Mouse (Mus musculus) heart, adult 2 months (tissue): ENCODE measurements around the gene Dnajc7. TPM values are rescaled to one million over a fixed set of nuclear protein-coding genes. Genes with fewer than 3 reads are reported as not detected.

Experiments
- DNase-seq, 2 experiments: peaks; one replicate each; pipeline ENCODE4 v3.0.0; 2021
- H3K27ac ChIP-seq: fragments of 200-600 bp; 2 replicates; pipeline ENCODE4 v1.8.1; 2022
- H3K27me3 ChIP-seq: fragments of 200-500 bp; 2 replicates; pipeline ENCODE4 v1.6.1; 2012; ENCODE audit warnings: mild to moderate bottlenecking, low read length, inconsistent platforms, mixed read lengths; ENCODE audit not compliant: control insufficient read depth, insufficient read depth
- H3K36me3 ChIP-seq: fragments of 200-500 bp; 2 replicates; pipeline ENCODE4 v1.6.1; 2012; ENCODE audit warnings: low read length, inconsistent platforms; ENCODE audit not compliant: control insufficient read depth, insufficient read depth
- H3K4me1 ChIP-seq: fragments of 200-500 bp; 2 replicates; pipeline ENCODE4 v1.6.1; 2011; ENCODE audit warnings: low read length; ENCODE audit not compliant: control insufficient read depth, insufficient read depth
- H3K4me3 ChIP-seq: fragments of 200-600 bp; 2 replicates; pipeline ENCODE4 v1.8.1; 2022
- H3K79me2 ChIP-seq: fragments of 200-500 bp; replicated peaks from 2 replicates; pipeline ENCODE4 v1.6.1; 2012; ENCODE audit warnings: mild to moderate bottlenecking, inconsistent platforms, low read length, moderate library complexity, mixed read lengths; ENCODE audit not compliant: control insufficient read depth, insufficient read depth
- H3K9ac ChIP-seq: fragments of 200-500 bp; 2 replicates; pipeline ENCODE4 v1.6.1; 2012; ENCODE audit warnings: low read depth, mild to moderate bottlenecking, control low read depth, inconsistent platforms, low read length, mixed read lengths
- CTCF ChIP-seq: fragments of 200-600 bp; IDR thresholded peaks from 2 replicates; pipeline ENCODE4 v1.8.1; 2022; ENCODE audit warnings: antibody characterized with exemption, mild to moderate bottlenecking, moderate library complexity
- EP300 ChIP-seq: fragments of 200-500 bp; IDR thresholded peaks from 2 replicates; pipeline ENCODE4 v1.6.1; 2011; ENCODE audit warnings: low read depth, low read length, control low read depth; ENCODE audit not compliant: insufficient read depth
- POLR2A ChIP-seq: fragments of 200-500 bp; IDR thresholded peaks from 2 replicates; pipeline ENCODE4 v1.6.1; 2011; ENCODE audit warnings: mild to moderate bottlenecking, low read depth, low read length, control low read depth; ENCODE audit not compliant: insufficient read depth
- WGBS: fragments of 180-500 bp; shearing (Covaris S2); methylation state at CpG from one replicate; pipeline ENCODE4 v1.1.7; 2018; 5-methylcytosine and 5-hydroxymethylcytosine counted together
- intact Hi-C: fragments of 180-260 bp; cut with DNase I; formaldehyde crosslinking; loops from one replicate; pipeline ENCODE4 v1.15.1; 2025
- polyA plus RNA-seq: library from polyadenylated mRNA; depleted of rRNA; stranded (reverse); fragments of >200 nt; gene quantifications from 2 replicates; pipeline ENCODE4 v1.2.3, GENCODE M21; 2012
- total RNA-seq, 2 experiments: library from RNA; stranded (reverse); gene quantifications; 2 replicates each; pipeline ENCODE4 v1.2.3; 2021

The Dnajc7 gene
- total and polyA plus RNA-seq, 3 experiments: 46.1 to 121 (median 107) TPM

- intact Hi-C loops: no loop called here
- H3K27ac ChIP-seq: no peak overlapping the region
- 68% methylated on average over 4 of the region's 4 CpGs for WGBS
- no peaks in the 10 kb centered on the region for H3K27me3 ChIP-seq
- no peak overlapping the region for H3K4me3 ChIP-seq
- H3K36me3 ChIP-seq: peaks cover 15% of the 10 kb centered on the region
- peaks cover 6% of the 10 kb centered on the region for H3K79me2 ChIP-seq
- peaks cover 12% of the 10 kb centered on the region for H3K4me1 ChIP-seq
- no peak for DNase-seq
- H3K9ac ChIP-seq: no peak overlapping the region
- no peak for TF ChIP-seq CTCF
- no peak for TF ChIP-seq EP300
- TF ChIP-seq POLR2A: no peak
Measured at GRCm38 (mm10) chr11:100604321-100605005, 15.5 kb downstream of the Dnajc7 start.

GRCm38 (mm10) chr11:100603813-100604212 is 16.2 kb downstream of the Dnajc7 start:
- Histone ChIP-seq H3K27ac (no peak overlapping the region), H3K4me1 (peaks cover 8% of the 10 kb centered on the region), H3K27me3 (no peaks in the 10 kb centered on the region), H3K79me2 (peaks cover 6% of the 10 kb centered on the region), H3K9ac (no peak overlapping the region), H3K36me3 (peaks cover 10% of the 10 kb centered on the region), H3K4me3 (no peak overlapping the region)
- no peak for DNase-seq
- TF ChIP-seq POLR2A (no peak), CTCF (no peak), EP300 (no peak)
- intact Hi-C loops: no loop called here
- WGBS: 57% methylated on average over 8 of the region's 8 CpGs

- H3K79me2 ChIP-seq: peaks cover 7% of the 10 kb centered on the region
- TF ChIP-seq POLR2A (no peak), EP300 (no peak), CTCF (no peak)
- no peak overlapping the region for H3K4me3 ChIP-seq
- intact Hi-C loops: no loop called here
- H3K4me1 ChIP-seq: peaks cover 6% of the 10 kb centered on the region
- WGBS: 57% methylated on average over 9 of the region's 9 CpGs
- H3K9ac ChIP-seq: no peak overlapping the region
- H3K27ac ChIP-seq: no peak overlapping the region
- DNase-seq: no peak
- no peaks in the 10 kb centered on the region for H3K27me3 ChIP-seq
- peaks cover 5% of the 10 kb centered on the region for H3K36me3 ChIP-seq
Measured at GRCm38 (mm10) chr11:100603155-100603554, 16.8 kb downstream of the Dnajc7 start.

GRCm38 (mm10) chr11:100601372-100601771 is 18.6 kb downstream of the Dnajc7 start:
- no peak overlapping the region for H3K9ac ChIP-seq
- TF ChIP-seq CTCF (no peak), POLR2A (no peak), EP300 (no peak)
- H3K4me1 ChIP-seq: peaks cover 6% of the 10 kb centered on the region
- peaks cover 7% of the 10 kb centered on the region for H3K79me2 ChIP-seq
- no peak overlapping the region for H3K4me3 ChIP-seq
- DNase-seq: no peak
- H3K27me3 ChIP-seq: no peaks in the 10 kb centered on the region
- H3K27ac ChIP-seq: no peak overlapping the region
- intact Hi-C loops: no loop called here
- peaks cover 3% of the 10 kb centered on the region for H3K36me3 ChIP-seq
- WGBS: 92% methylated on average over 3 of the region's 3 CpGs

- Histone ChIP-seq H3K27ac (no peak overlapping the region), H3K9ac (no peak overlapping the region), H3K36me3 (no peaks in the 10 kb centered on the region), H3K4me3 (no peak overlapping the region), H3K79me2 (peaks cover 3% of the 10 kb centered on the region), H3K27me3 (no peaks in the 10 kb centered on the region), H3K4me1 (no peaks in the 10 kb centered on the region; the same call in 1 of the 2 replicates)
- intact Hi-C loops: no loop called here
- TF ChIP-seq POLR2A: no peak
- no peak for TF ChIP-seq EP300
- TF ChIP-seq CTCF: no peak
- 79% methylated on average over 4 of the region's 4 CpGs for WGBS
- no peak for DNase-seq
Measured at GRCm38 (mm10) chr11:100598074-100598473, 21.9 kb downstream of the Dnajc7 start.

GRCm38 (mm10) chr11:100595533-100595932 is 24.4 kb downstream of the Dnajc7 start:
- no peak overlapping the region for H3K27ac ChIP-seq
- H3K79me2 ChIP-seq: peaks cover 2% of the 10 kb centered on the region; the same call in 1 of the 2 replicates
- WGBS: 57% methylated on average over 4 of the region's 4 CpGs
- TF ChIP-seq EP300: no peak
- DNase-seq: no peak
- intact Hi-C loops: no loop called here
- no peaks in the 10 kb centered on the region for H3K36me3 ChIP-seq
- no peaks in the 10 kb centered on the region for H3K27me3 ChIP-seq
- H3K4me1 ChIP-seq: no peaks in the 10 kb centered on the region
- H3K9ac ChIP-seq: no peak overlapping the region
- H3K4me3 ChIP-seq: no peak overlapping the region
